Mouse (Mus musculus) forebrain, embryonic 11.5 days (tissue): Measurements from ENCODE around the gene Cbr4. TPM values are rescaled to one million over a fixed set of nuclear protein-coding genes. Genes with fewer than 3 reads are reported as not detected.

Experiments used
- ATAC-seq: fragments of 200-750 bp; cut with Nextera tagmentation; replicated peaks from 2 replicates; pipeline ENCODE4 v1.8.0; 2017; ENCODE audit warnings: moderate TSS enrichment; ENCODE audit not compliant: low FRiP score
- DNase-seq: peaks from one replicate; pipeline ENCODE4 v3.0.0-alpha.2; 2017; ENCODE audit warnings: low spot score
- H3K27ac ChIP-seq: fragments of 300-500 bp; sonication (generic); 2 replicates; pipeline ENCODE4 v1.5.1; 2014; ENCODE audit warnings: low read depth, low read length
- H3K27me3 ChIP-seq: fragments of 300-500 bp; sonication (generic); 2 replicates; pipeline ENCODE4 v1.6.1; 2014; ENCODE audit warnings: mild to moderate bottlenecking, low read length, mixed read lengths; ENCODE audit not compliant: control insufficient read depth, insufficient read depth
- H3K36me3 ChIP-seq: fragments of 300-500 bp; sonication (generic); 2 replicates; pipeline ENCODE4 v1.6.1; 2014; ENCODE audit warnings: mild to moderate bottlenecking, low read length, moderate library complexity, mixed read lengths; ENCODE audit not compliant: control insufficient read depth, insufficient read depth
- H3K4me1 ChIP-seq: fragments of 300-500 bp; sonication (generic); replicated peaks from 2 replicates; pipeline ENCODE4 v1.6.1; 2014; ENCODE audit warnings: low read length, mixed read lengths; ENCODE audit not compliant: control insufficient read depth, insufficient read depth
- H3K4me2 ChIP-seq: fragments of 300-500 bp; sonication (generic); 2 replicates; pipeline ENCODE4 v1.6.1; 2014; ENCODE audit warnings: low read depth, mild to moderate bottlenecking, low read length, moderate library complexity, mixed read lengths; ENCODE audit not compliant: severe bottlenecking
- H3K4me3 ChIP-seq: fragments of 300-500 bp; sonication (generic); 2 replicates; pipeline ENCODE4 v1.5.1; 2014; ENCODE audit warnings: low read depth, low read length
- H3K9ac ChIP-seq: fragments of 300-500 bp; sonication (generic); 2 replicates; pipeline ENCODE4 v1.6.1; 2014; ENCODE audit warnings: low read length
- H3K9me3 ChIP-seq: fragments of 300-500 bp; sonication (generic); 2 replicates; pipeline ENCODE4 v1.6.1; 2016; ENCODE audit warnings: low read length, mixed read lengths; ENCODE audit not compliant: control insufficient read depth
- WGBS: fragments of 180-500 bp; shearing (Covaris S2); extraction: QIAGEN DNeasy Blood & Tissue Kit; methylation state at CpG from one replicate; pipeline ENCODE4 v1.1.7; 2014; 5-methylcytosine and 5-hydroxymethylcytosine counted together
- polyA plus RNA-seq: library from polyadenylated mRNA; unstranded; fragments of >200 nt; fragmentation: Nextera tagmentation; extraction: Ambion mirVana; gene quantifications from 2 replicates; pipeline ENCODE4 v1.2.1, GENCODE M21; 2014

Gene Cbr4
- polyA plus RNA-seq, 1 experiment from 2014 or later: 27.9 TPM

DNA sequence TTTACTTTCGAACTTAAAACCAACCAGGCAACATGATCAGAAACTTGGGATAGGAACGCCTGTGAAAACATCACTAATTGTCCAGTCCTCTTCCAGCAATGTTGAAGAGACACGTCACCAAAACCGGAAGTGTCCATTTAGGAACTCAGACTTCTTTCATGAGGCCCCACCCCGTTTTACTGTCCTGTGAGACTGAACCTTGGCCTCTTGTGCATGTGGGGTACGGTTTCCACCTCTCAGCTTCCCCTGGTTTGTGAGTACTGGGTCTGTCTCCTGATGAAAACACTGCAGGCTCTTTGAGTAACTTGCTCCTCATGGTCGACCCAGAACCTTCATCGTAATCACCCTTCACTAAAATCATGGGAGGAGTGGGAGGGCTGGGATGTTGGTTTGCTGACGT lies 40.7 kb downstream of the Cbr4 start:
- WGBS: 90% methylated on average over 9 of the region's 9 CpGs
- no peak for ATAC-seq
- H3K4me2 ChIP-seq: no peak overlapping the region
- no peaks in the 10 kb centered on the region for H3K9me3 ChIP-seq
- H3K27me3 ChIP-seq: no peaks in the 10 kb centered on the region
- H3K27ac ChIP-seq: no peak overlapping the region
- peaks cover 4% of the 10 kb centered on the region for H3K36me3 ChIP-seq
- H3K4me3 ChIP-seq: no peak overlapping the region
- DNase-seq: no peak
- no peaks in the 10 kb centered on the region for H3K4me1 ChIP-seq
- no peak overlapping the region for H3K9ac ChIP-seq

DNA sequence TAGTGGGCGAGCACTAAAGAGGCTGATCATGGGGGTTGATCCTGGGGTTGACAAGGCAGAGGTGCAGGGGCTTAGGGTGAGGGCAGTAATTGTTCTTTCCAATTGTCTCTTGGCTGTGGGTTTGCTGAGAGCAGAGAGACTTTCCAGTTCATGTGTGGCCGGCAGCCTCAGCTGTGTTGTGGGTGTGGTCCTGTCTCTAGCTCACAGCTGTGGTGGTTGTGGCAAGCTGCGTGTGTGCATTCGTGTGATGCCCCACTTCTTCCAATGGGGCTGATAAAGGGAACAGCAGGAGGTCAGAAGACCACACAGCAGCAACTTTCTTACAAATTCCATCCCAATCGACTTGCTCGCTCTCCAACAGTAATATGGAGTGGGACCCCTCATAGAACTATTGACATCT lies 41.1 kb downstream of the Cbr4 start:
- no peaks in the 10 kb centered on the region for H3K4me1 ChIP-seq
- ATAC-seq (no peak), DNase-seq (no peak)
- no peak overlapping the region for H3K9ac ChIP-seq
- no peak overlapping the region for H3K4me2 ChIP-seq
- H3K9me3 ChIP-seq: no peaks in the 10 kb centered on the region
- H3K36me3 ChIP-seq: peaks cover 4% of the 10 kb centered on the region
- H3K27me3 ChIP-seq: no peaks in the 10 kb centered on the region
- H3K27ac ChIP-seq: no peak overlapping the region
- no peak overlapping the region for H3K4me3 ChIP-seq
- 73% methylated on average over 6 of the region's 6 CpGs for whole genome bisulfite sequencing

DNA sequence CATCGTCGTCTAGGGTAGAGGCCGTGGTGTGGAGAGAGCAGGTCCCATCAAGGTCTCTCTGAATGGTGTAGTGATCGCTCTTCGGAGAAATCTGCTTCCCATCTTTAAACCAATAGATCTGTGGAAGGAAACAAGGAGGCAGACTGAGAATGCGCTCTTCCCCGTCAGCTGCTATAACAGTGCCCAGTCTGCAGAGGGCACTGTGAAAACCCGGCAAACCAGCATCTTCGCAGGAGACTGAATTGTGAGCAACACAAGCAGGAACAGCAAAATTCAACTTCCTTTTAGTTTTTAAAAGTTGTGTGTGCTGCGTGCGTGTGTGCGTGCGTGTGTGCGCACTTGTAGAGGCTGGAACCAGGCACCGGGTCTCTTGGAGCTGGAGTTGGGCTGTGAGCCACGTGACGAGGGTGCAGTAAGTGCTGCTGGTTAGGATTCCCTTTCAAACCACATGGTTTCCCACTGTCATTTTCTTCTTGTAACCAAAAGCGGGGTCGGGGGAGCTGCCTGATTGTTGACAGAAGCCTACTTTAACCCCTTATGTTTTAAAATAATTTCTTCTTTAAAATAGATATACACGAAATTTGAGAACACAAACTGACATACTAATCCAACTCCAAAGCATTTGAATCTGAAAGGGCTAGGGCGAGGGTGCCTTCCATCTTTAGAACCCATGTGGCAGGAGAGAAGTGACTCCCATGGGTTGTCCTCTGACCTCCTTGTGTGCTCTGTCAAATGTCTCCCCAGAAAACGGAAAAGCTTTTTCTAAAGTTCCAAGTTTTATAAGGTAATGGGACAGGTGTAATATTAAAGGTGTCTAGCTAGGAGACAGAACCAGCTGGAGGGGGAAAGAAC lies 44.6 kb downstream of the Cbr4 start:
- no peaks in the 10 kb centered on the region for H3K27me3 ChIP-seq
- no peak overlapping the region for H3K4me3 ChIP-seq
- DNase-seq: no peak
- no peak overlapping the region for H3K9ac ChIP-seq
- no peak overlapping the region for H3K4me2 ChIP-seq
- no peak overlapping the region for H3K27ac ChIP-seq
- 77% methylated on average over 22 of the region's 22 CpGs for WGBS
- no peaks in the 10 kb centered on the region for H3K4me1 ChIP-seq
- ATAC-seq: no peak
- H3K9me3 ChIP-seq: no peaks in the 10 kb centered on the region
- H3K36me3 ChIP-seq: peaks cover 5% of the 10 kb centered on the region

DNA sequence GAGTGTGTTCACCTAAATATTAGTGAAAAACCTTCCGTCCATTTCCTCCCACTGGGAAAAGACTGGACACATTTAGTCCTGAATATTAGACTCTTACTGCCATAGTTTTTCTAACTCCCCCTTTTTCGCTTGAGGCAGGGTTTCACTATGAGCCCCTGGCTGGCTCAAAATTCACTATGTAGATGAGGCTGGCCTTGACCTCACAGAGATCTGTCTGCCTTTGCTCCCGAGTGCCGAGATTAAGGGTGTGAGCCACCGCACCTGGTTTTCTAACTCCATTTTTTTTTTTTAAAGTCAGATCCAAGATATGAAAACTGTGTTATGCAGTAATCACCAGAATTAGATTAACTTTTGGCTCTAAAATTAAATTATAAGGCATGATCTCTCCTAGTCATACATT lies 45.3 kb downstream of the Cbr4 start:
- Histone ChIP-seq H3K9ac (no peak overlapping the region), H3K4me1 (no peaks in the 10 kb centered on the region), H3K4me3 (no peak overlapping the region), H3K27ac (no peak overlapping the region), H3K36me3 (peaks cover 3% of the 10 kb centered on the region; the same call in 1 of the 2 replicates), H3K27me3 (no peaks in the 10 kb centered on the region), H3K4me2 (no peak overlapping the region), H3K9me3 (no peaks in the 10 kb centered on the region)
- ATAC-seq (no peak), DNase-seq (no peak)
- WGBS: 86% methylated on average over 5 of the region's 5 CpGs

DNA sequence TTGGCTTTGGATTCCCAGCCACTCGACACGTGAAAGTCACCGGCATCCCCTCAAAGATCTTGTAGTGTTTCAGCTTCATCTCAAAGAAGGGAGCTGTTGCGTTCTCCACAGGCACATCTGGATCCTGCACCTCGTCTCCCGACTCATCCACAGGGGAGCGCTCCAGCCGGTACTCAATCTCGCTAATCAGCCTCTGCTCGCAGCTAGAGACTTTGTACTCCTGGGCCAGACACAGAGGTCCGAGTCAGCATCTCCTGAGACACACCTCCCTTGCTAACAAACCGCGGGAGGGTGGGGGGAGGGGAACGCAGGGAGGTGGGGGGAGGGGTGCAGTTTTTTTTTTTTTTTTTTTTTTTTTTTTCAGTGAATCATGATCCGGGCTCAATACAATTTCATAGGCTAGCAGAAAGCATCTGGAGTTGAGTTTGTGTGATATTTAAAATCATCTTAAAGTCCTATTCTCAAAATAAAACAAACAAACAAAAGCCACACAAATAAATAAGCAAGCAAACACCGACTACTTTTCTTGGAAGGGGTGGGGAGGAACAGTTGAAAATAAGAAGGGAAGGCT lies 45.9 kb downstream of the Cbr4 start:
- Histone ChIP-seq H3K9ac (no peak overlapping the region), H3K4me3 (no peak overlapping the region), H3K4me2 (no peak overlapping the region), H3K27ac (no peak overlapping the region), H3K9me3 (no peaks in the 10 kb centered on the region), H3K27me3 (no peaks in the 10 kb centered on the region), H3K36me3 (peaks cover 3% of the 10 kb centered on the region; the same call in 1 of the 2 replicates), H3K4me1 (no peaks in the 10 kb centered on the region)
- DNase-seq: no peak
- no peak for ATAC-seq
- 55% methylated on average over 16 of the region's 16 CpGs for WGBS

DNA sequence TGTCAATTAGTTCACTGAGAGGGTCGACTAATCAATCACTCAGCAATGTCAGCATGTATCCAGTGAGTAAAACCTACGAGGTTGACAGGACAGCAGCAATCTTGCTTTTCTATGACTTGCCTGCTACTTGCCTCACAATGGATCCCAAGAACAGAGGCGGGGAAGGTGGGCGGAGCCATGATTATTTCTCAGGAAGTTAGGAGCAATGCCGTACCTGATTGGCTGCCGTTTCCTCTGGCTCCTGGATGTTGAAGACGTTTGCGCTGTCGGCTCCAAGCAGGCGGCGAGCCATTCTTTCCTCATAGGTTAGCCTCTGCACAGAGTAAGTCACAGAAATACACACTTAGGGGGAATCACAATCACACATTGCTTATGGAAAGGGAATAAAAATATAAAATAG lies 47.9 kb downstream of the Cbr4 start:
- Histone ChIP-seq H3K4me1 (no peaks in the 10 kb centered on the region), H3K27me3 (no peaks in the 10 kb centered on the region), H3K36me3 (peaks cover 3% of the 10 kb centered on the region; the same call in 1 of the 2 replicates), H3K4me2 (no peak overlapping the region), H3K9ac (no peak overlapping the region), H3K9me3 (no peaks in the 10 kb centered on the region), H3K27ac (no peak overlapping the region), H3K4me3 (no peak overlapping the region)
- DNase-seq (no peak), ATAC-seq (no peak)
- WGBS: 76% methylated on average over 11 of the region's 11 CpGs

DNA sequence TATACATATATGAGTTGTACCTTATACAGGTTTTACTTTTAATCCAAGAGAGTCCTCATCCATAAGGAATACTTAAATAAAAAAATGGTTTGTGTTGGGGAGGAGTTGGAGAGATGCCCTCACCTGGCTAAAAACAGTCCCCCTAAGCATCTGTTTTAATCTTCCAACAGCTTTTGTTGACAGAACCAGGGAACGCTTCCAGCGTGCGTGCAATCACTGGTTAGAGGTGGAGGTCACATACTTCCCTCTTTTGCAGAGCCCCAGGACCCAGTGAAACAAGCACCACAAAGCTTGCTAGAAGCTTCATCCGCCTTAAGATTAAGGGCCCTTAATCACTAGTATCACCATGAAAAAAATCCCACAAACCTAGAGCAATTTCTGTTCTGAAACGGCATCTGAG lies 49.9 kb downstream of the Cbr4 start:
- DNase-seq: no peak

DNA sequence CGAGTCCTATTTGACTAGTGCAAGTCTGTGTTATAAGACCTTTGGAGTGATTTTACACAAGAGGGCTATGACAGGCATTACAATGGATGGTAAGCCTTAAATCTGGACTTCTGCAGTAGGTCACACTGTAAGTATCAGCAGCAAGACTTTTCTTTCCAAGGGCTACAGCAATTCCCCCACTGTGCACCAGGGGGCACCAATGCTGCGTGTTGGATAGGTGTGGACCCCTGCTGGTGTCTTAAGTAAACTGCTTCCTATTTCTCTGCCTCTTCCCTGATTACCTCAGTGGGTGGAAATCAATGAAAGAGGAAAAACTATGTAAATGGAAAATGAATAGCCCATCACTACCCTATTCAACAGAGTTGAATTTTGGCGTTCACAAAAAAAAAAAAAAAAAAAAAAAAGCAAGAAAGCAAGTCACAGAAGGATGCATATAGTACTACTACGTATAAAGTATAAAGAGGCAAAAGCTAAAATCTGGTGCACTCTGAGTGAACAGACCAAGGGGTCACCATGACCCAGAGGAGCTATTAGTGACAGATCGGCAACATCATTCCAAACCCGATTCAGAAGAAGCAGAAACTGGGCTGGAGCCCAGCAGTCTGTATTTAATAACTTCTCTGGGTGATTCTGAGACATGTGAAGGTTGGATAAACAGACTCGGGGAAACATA lies 52.4 kb downstream of the Cbr4 start:
- H3K9me3 ChIP-seq: no peaks in the 10 kb centered on the region
- no peak overlapping the region for H3K4me3 ChIP-seq
- DNase-seq: peak; percentile 92
- no peak overlapping the region for H3K9ac ChIP-seq
- 51% methylated on average over 7 of the region's 7 CpGs for WGBS
- no peaks in the 10 kb centered on the region for H3K27me3 ChIP-seq
- peak; percentile 74 for ATAC-seq
- H3K36me3 ChIP-seq: peaks cover under 1% of the 10 kb centered on the region; the same call in 1 of the 2 replicates
- no peak overlapping the region for H3K27ac ChIP-seq
- no peaks in the 10 kb centered on the region for H3K4me1 ChIP-seq
- no peak overlapping the region for H3K4me2 ChIP-seq

More for the DNA sequence above, 49.9 kb downstream of the Cbr4 start:
- Histone ChIP-seq H3K9me3 (no peaks in the 10 kb centered on the region), H3K4me1 (no peaks in the 10 kb centered on the region), H3K27me3 (no peaks in the 10 kb centered on the region), H3K36me3 (peaks cover 3% of the 10 kb centered on the region; the same call in 1 of the 2 replicates), H3K4me2 (no peak overlapping the region), H3K9ac (no peak overlapping the region), H3K27ac (no peak overlapping the region), H3K4me3 (no peak overlapping the region)
- whole genome bisulfite sequencing: 86% methylated on average over 5 of the region's 5 CpGs
- no peak for ATAC-seq
